Mouse (Mus musculus): ENCODE data around the gene Hmga2. TPM values are rescaled to one million over a fixed set of nuclear protein-coding genes. Genes with fewer than 3 reads are reported as not detected.

Gene Hmga2
- polyA plus RNA-seq, 1 experiment: 40.7 TPM

- Histone ChIP-seq H3K27me3 (ENCODE audit: control insufficient read depth, insufficient read depth, low read length, poor library complexity, severe bottlenecking) (no peaks in the 10 kb centered on the region), H3K9ac (ENCODE audit: low read depth, poor library complexity, severe bottlenecking) (no peak overlapping the region), H3K36me3 (ENCODE audit: control insufficient read depth, insufficient read depth, low read length, poor library complexity, severe bottlenecking) (no peaks in the 10 kb centered on the region), H3K4me3 (ENCODE audit: low read depth, low read length) (no peak overlapping the region), H3K27ac (ENCODE audit: insufficient read depth, low read length) (no peak overlapping the region), H3K9me3 (replicated peaks; ENCODE audit: control insufficient read depth, insufficient read depth, low read length, poor library complexity, severe bottlenecking) (no peaks in the 10 kb centered on the region), H3K4me1 (ENCODE audit: control insufficient read depth, insufficient read depth, low read length) (no peaks in the 10 kb centered on the region)
- TF ChIP-seq EP300 (IDR thresholded peaks at IDR 0.05; ENCODE audit: insufficient read depth, low read depth, low read length): no peak
- TF ChIP-seq POLR2A (IDR thresholded peaks at IDR 0.05; ENCODE audit: insufficient read depth, low read length): no peak
- no peak for TF ChIP-seq CTCF (IDR thresholded peaks at IDR 0.05; ENCODE audit: low read depth, low read length)
These were observed 54.2 kb downstream of the Hmga2 start for GRCm38 (mm10) chr10:120422050-120422449.

- no peaks in the 10 kb centered on the region for H3K36me3 ChIP-seq (ENCODE audit: control insufficient read depth, insufficient read depth, low read length, poor library complexity, severe bottlenecking)
These were observed 55.2 kb downstream of the Hmga2 start for GRCm38 (mm10) chr10:120420971-120421629.

GRCm38 (mm10) chr10:120418738-120419523, 57.3 kb downstream of the Hmga2 start:
- Histone ChIP-seq H3K9me3 (replicated peaks; ENCODE audit: control insufficient read depth, insufficient read depth, low read length, poor library complexity, severe bottlenecking) (no peaks in the 10 kb centered on the region), H3K27ac (ENCODE audit: insufficient read depth, low read length) (no peak overlapping the region), H3K4me1 (ENCODE audit: control insufficient read depth, insufficient read depth, low read length) (no peaks in the 10 kb centered on the region), H3K9ac (ENCODE audit: low read depth, poor library complexity, severe bottlenecking) (no peak overlapping the region), H3K36me3 (ENCODE audit: control insufficient read depth, insufficient read depth, low read length, poor library complexity, severe bottlenecking) (no peaks in the 10 kb centered on the region), H3K4me3 (ENCODE audit: low read depth, low read length) (no peak overlapping the region), H3K27me3 (ENCODE audit: control insufficient read depth, insufficient read depth, low read length, poor library complexity, severe bottlenecking) (no peaks in the 10 kb centered on the region)
- TF ChIP-seq EP300 (IDR thresholded peaks at IDR 0.05; ENCODE audit: insufficient read depth, low read depth, low read length) (no peak), POLR2A (IDR thresholded peaks at IDR 0.05; ENCODE audit: insufficient read depth, low read length) (no peak), CTCF (IDR thresholded peaks at IDR 0.05; ENCODE audit: low read depth, low read length) (no peak)

More at GRCm38 (mm10) chr10:120420971-120421629, 55.2 kb downstream of the Hmga2 start:
- Histone ChIP-seq H3K9me3 (replicated peaks; ENCODE audit: control insufficient read depth, insufficient read depth, low read length, poor library complexity, severe bottlenecking) (no peaks in the 10 kb centered on the region), H3K4me1 (ENCODE audit: control insufficient read depth, insufficient read depth, low read length) (no peaks in the 10 kb centered on the region), H3K4me3 (ENCODE audit: low read depth, low read length) (no peak overlapping the region), H3K27ac (ENCODE audit: insufficient read depth, low read length) (no peak overlapping the region), H3K9ac (ENCODE audit: low read depth, poor library complexity, severe bottlenecking) (no peak overlapping the region), H3K27me3 (ENCODE audit: control insufficient read depth, insufficient read depth, low read length, poor library complexity, severe bottlenecking) (no peaks in the 10 kb centered on the region)
- no peak for TF ChIP-seq EP300 (IDR thresholded peaks at IDR 0.05; ENCODE audit: insufficient read depth, low read depth, low read length)
- TF ChIP-seq POLR2A (IDR thresholded peaks at IDR 0.05; ENCODE audit: insufficient read depth, low read length): no peak
- TF ChIP-seq CTCF (IDR thresholded peaks at IDR 0.05; ENCODE audit: low read depth, low read length): no peak

DNA sequence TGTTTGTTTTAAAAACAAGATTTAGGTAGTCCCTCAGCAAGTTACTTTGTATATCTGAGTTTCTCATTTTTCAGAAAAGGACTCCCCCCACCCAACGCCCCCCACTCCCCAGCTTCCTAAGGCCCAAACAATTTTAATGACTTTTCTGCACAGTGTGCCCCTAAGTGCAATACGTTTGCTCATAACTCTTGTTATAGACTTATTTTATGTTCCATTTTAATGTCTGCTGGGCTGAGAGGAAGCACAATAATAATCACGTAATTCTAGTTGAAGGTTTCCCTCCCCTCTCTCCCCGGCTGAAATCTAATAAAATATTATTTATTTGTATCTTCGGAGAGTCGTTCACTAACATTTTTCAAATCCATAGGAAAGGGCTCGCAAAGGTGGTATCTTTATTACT, 58.1 kb downstream of the Hmga2 start:
- H3K9ac ChIP-seq (ENCODE audit: low read depth, poor library complexity, severe bottlenecking): no peak overlapping the region
- no peaks in the 10 kb centered on the region for H3K36me3 ChIP-seq (ENCODE audit: control insufficient read depth, insufficient read depth, low read length, poor library complexity, severe bottlenecking)
- H3K4me1 ChIP-seq (ENCODE audit: control insufficient read depth, insufficient read depth, low read length): no peaks in the 10 kb centered on the region

DNA sequence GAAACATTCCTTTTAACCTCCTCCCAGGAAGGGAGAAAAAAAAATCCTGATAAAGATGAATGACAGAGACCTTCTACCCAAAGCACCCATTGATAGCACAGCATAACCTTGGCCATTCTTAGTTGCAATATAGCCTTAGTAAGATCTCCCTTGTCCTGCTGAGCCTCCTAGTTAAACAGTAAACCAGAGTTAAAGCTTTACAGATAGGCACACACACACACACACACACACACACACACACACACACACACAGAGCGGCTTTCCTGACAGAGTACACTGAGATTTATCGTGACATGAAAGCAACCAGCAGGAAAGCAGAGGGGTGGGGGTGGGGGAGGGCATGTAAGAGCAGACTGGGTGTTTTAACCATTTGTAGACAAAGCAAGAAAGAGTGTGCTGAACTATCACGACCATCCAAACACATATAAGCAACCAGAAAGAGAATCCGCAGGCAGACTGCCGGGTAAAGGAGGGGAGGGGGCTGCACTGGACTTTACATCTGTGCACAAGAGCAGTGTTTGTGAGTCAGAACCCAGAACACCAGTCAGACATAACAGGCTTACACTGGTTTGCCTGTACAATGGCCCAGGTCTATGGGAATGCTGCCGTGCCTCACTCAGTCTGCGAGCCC, 58.7 kb downstream of the Hmga2 start:
- TF ChIP-seq EP300 (IDR thresholded peaks at IDR 0.05; ENCODE audit: insufficient read depth, low read depth, low read length) (no peak), POLR2A (IDR thresholded peaks at IDR 0.05; ENCODE audit: insufficient read depth, low read length) (no peak), CTCF (IDR thresholded peaks at IDR 0.05; ENCODE audit: low read depth, low read length) (no peak)
- Histone ChIP-seq H3K9me3 (replicated peaks; ENCODE audit: control insufficient read depth, insufficient read depth, low read length, poor library complexity, severe bottlenecking) (no peaks in the 10 kb centered on the region), H3K27ac (ENCODE audit: insufficient read depth, low read length) (no peak overlapping the region), H3K9ac (ENCODE audit: low read depth, poor library complexity, severe bottlenecking) (no peak overlapping the region), H3K36me3 (ENCODE audit: control insufficient read depth, insufficient read depth, low read length, poor library complexity, severe bottlenecking) (no peaks in the 10 kb centered on the region), H3K4me3 (ENCODE audit: low read depth, low read length) (no peak overlapping the region), H3K27me3 (ENCODE audit: control insufficient read depth, insufficient read depth, low read length, poor library complexity, severe bottlenecking) (no peaks in the 10 kb centered on the region), H3K4me1 (ENCODE audit: control insufficient read depth, insufficient read depth, low read length) (no peaks in the 10 kb centered on the region)

More for the DNA sequence above, 58.1 kb downstream of the Hmga2 start:
- no peak overlapping the region for H3K4me3 ChIP-seq (ENCODE audit: low read depth, low read length)
- H3K27me3 ChIP-seq (ENCODE audit: control insufficient read depth, insufficient read depth, low read length, poor library complexity, severe bottlenecking): no peaks in the 10 kb centered on the region
- TF ChIP-seq CTCF (IDR thresholded peaks at IDR 0.05; ENCODE audit: low read depth, low read length) (no peak), EP300 (IDR thresholded peaks at IDR 0.05; ENCODE audit: insufficient read depth, low read depth, low read length) (no peak), POLR2A (IDR thresholded peaks at IDR 0.05; ENCODE audit: insufficient read depth, low read length) (no peak)
- no peak overlapping the region for H3K27ac ChIP-seq (ENCODE audit: insufficient read depth, low read length)
- no peaks in the 10 kb centered on the region for H3K9me3 ChIP-seq (replicated peaks; ENCODE audit: control insufficient read depth, insufficient read depth, low read length, poor library complexity, severe bottlenecking)

All from ES-Bruce4 (cell line).